Mouse (Mus musculus): Measurements from ENCODE around the gene Kcnd1. TPM values are rescaled to one million over a fixed set of nuclear protein-coding genes. Genes with fewer than 3 reads are reported as not detected.

Kcnd1 gene
- total and polyA plus RNA-seq, 3 experiments: 0.21 to 0.59 (median 0.27) TPM

DNA sequence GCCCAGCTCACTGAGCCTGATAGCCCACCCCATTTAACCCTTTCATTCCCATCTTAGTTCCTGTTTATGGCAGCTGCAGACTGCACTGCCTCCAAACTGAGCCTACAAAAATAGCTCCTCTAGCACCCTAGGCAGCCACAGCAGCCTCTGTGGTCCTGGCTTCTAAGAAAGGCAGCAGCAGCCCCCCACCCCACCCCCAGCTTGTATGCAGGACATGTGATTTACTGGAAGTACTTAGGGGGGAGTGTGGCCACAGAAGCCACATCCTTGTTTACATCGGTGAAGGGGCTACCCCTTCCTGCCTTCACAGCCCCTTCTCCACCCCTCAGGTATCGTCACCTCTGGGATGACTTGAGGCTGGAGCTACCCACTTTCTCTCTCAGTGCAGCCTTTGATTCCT, 43.3 kb downstream of the Kcnd1 start:
- Histone ChIP-seq H3K27ac (no peak overlapping the region), H3K4me1 (ENCODE audit: control insufficient read depth, insufficient read depth, low read length) (no peaks in the 10 kb centered on the region), H3K4me3 (no peak overlapping the region), H3K9ac (ENCODE audit: low read depth, low read length) (no peak overlapping the region), H3K79me2 (replicated peaks; ENCODE audit: control insufficient read depth, insufficient read depth, low read length) (no peaks in the 10 kb centered on the region; the same call in 1 of the 2 replicates), H3K27me3 (ENCODE audit: control insufficient read depth, insufficient read depth, low read length) (no peaks in the 10 kb centered on the region), H3K36me3 (ENCODE audit: control insufficient read depth, insufficient read depth, low read length) (no peaks in the 10 kb centered on the region)
- 65% methylated on average over 2 of the region's 2 CpGs for WGBS
- intact Hi-C loops (cut with DNase I): no loop called here
- TF ChIP-seq EP300 (IDR thresholded peaks at IDR 0.05; ENCODE audit: insufficient read depth, low read depth, low read length) (no peak), CTCF (IDR thresholded peaks at IDR 0.05) (no peak), POLR2A (IDR thresholded peaks at IDR 0.05; ENCODE audit: insufficient read depth, low read depth, low read length) (no peak)
- no peak for DNase-seq

DNA sequence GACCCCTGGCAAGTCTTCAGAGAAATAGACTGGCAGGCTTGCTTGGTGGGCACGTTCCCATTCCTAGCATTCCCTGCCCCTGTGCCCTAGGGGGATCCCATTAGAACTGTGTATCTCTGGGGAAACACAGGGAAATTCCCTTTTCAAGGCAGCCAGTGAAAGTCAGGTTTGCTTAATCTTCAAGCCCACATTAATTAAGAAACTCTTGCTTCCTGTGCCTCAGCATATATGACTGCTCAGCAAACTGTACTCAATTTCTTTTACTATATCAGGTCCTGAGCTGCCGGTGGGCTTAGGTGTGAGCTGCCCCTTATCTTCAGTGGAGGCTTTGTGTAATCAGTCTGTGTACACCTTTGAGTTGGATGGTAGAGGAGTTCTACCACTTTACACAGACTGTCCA, 43.7 kb downstream of the Kcnd1 start:
- H3K27me3 ChIP-seq (ENCODE audit: control insufficient read depth, insufficient read depth, low read length): no peaks in the 10 kb centered on the region
- 69% methylated on average over 2 of the region's 2 CpGs for WGBS
- no peak for DNase-seq
- H3K27ac ChIP-seq: no peak overlapping the region
- no peaks in the 10 kb centered on the region for H3K4me1 ChIP-seq (ENCODE audit: control insufficient read depth, insufficient read depth, low read length)
- H3K36me3 ChIP-seq (ENCODE audit: control insufficient read depth, insufficient read depth, low read length): no peaks in the 10 kb centered on the region
- TF ChIP-seq POLR2A (IDR thresholded peaks at IDR 0.05; ENCODE audit: insufficient read depth, low read depth, low read length) (no peak), EP300 (IDR thresholded peaks at IDR 0.05; ENCODE audit: insufficient read depth, low read depth, low read length) (no peak), CTCF (IDR thresholded peaks at IDR 0.05) (no peak)
- no peak overlapping the region for H3K4me3 ChIP-seq
- no peaks in the 10 kb centered on the region; the same call in 1 of the 2 replicates for H3K79me2 ChIP-seq (replicated peaks; ENCODE audit: control insufficient read depth, insufficient read depth, low read length)
- no peak overlapping the region for H3K9ac ChIP-seq (ENCODE audit: low read depth, low read length)
- intact Hi-C loops (cut with DNase I): no loop called here

DNA sequence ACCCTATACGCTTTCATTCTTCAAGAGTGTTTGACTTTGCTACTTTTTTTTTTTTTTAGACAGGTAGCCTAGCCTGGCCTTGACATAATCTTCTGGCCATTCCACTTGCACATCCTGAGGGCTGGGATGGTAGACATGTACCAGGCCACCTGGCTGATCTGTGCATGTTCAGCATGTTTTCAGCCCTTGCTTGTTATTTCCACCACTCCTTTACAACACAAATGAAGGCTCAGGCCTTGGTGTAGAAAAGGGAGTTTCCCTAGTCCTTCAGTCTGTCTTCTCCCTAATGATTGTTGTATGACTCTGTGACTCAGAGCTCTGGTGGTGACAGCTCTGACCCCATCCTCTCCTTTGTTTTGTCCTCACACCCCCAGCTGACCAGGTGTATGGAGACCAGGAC, 45.1 kb downstream of the Kcnd1 start:
- no peak for DNase-seq
- Histone ChIP-seq H3K79me2 (replicated peaks; ENCODE audit: control insufficient read depth, insufficient read depth, low read length) (no peaks in the 10 kb centered on the region; the same call in 1 of the 2 replicates), H3K27me3 (ENCODE audit: control insufficient read depth, insufficient read depth, low read length) (no peaks in the 10 kb centered on the region), H3K4me1 (ENCODE audit: control insufficient read depth, insufficient read depth, low read length) (no peaks in the 10 kb centered on the region), H3K27ac (no peak overlapping the region), H3K9ac (ENCODE audit: low read depth, low read length) (no peak overlapping the region), H3K36me3 (ENCODE audit: control insufficient read depth, insufficient read depth, low read length) (no peaks in the 10 kb centered on the region), H3K4me3 (no peak overlapping the region)
- intact Hi-C loops (cut with DNase I): no loop called here
- no peak for TF ChIP-seq CTCF (IDR thresholded peaks at IDR 0.05)
- TF ChIP-seq EP300 (IDR thresholded peaks at IDR 0.05; ENCODE audit: insufficient read depth, low read depth, low read length): no peak
- TF ChIP-seq POLR2A (IDR thresholded peaks at IDR 0.05; ENCODE audit: insufficient read depth, low read depth, low read length): no peak
- 83% methylated on average over 1 of the region's 1 CpGs for WGBS

GRCm38 (mm10) chrX:7868506-7868905, 46.4 kb downstream of the Kcnd1 start:
- intact Hi-C loops (cut with DNase I): no loop called here
- H3K27ac ChIP-seq: no peak overlapping the region
- H3K9ac ChIP-seq (ENCODE audit: low read depth, low read length): no peak overlapping the region
- DNase-seq: no peak
- no peaks in the 10 kb centered on the region for H3K27me3 ChIP-seq (ENCODE audit: control insufficient read depth, insufficient read depth, low read length)
- H3K4me3 ChIP-seq: no peak overlapping the region
- H3K79me2 ChIP-seq (replicated peaks; ENCODE audit: control insufficient read depth, insufficient read depth, low read length): no peaks in the 10 kb centered on the region; the same call in 1 of the 2 replicates
- TF ChIP-seq POLR2A (IDR thresholded peaks at IDR 0.05; ENCODE audit: insufficient read depth, low read depth, low read length): no peak
- TF ChIP-seq CTCF (IDR thresholded peaks at IDR 0.05): no peak
- no peak for TF ChIP-seq EP300 (IDR thresholded peaks at IDR 0.05; ENCODE audit: insufficient read depth, low read depth, low read length)
- no peaks in the 10 kb centered on the region for H3K36me3 ChIP-seq (ENCODE audit: control insufficient read depth, insufficient read depth, low read length)
- H3K4me1 ChIP-seq (ENCODE audit: control insufficient read depth, insufficient read depth, low read length): no peaks in the 10 kb centered on the region
- WGBS: 34% methylated on average over 2 of the region's 2 CpGs

- Histone ChIP-seq H3K9ac (ENCODE audit: low read depth, low read length) (no peak overlapping the region), H3K27me3 (ENCODE audit: control insufficient read depth, insufficient read depth, low read length) (no peaks in the 10 kb centered on the region), H3K36me3 (ENCODE audit: control insufficient read depth, insufficient read depth, low read length) (no peaks in the 10 kb centered on the region), H3K79me2 (replicated peaks; ENCODE audit: control insufficient read depth, insufficient read depth, low read length) (no peaks in the 10 kb centered on the region; the same call in 1 of the 2 replicates), H3K4me1 (ENCODE audit: control insufficient read depth, insufficient read depth, low read length) (no peaks in the 10 kb centered on the region), H3K27ac (no peak overlapping the region), H3K4me3 (no peak overlapping the region)
- intact Hi-C loops (cut with DNase I): no loop called here
- TF ChIP-seq EP300 (IDR thresholded peaks at IDR 0.05; ENCODE audit: insufficient read depth, low read depth, low read length) (no peak), POLR2A (IDR thresholded peaks at IDR 0.05; ENCODE audit: insufficient read depth, low read depth, low read length) (no peak), CTCF (IDR thresholded peaks at IDR 0.05) (no peak)
- no peak for DNase-seq
- WGBS: 53% methylated on average over 3 of the region's 3 CpGs
These were observed 47.7 kb downstream of the Kcnd1 start for GRCm38 (mm10) chrX:7869826-7870225.

DNA sequence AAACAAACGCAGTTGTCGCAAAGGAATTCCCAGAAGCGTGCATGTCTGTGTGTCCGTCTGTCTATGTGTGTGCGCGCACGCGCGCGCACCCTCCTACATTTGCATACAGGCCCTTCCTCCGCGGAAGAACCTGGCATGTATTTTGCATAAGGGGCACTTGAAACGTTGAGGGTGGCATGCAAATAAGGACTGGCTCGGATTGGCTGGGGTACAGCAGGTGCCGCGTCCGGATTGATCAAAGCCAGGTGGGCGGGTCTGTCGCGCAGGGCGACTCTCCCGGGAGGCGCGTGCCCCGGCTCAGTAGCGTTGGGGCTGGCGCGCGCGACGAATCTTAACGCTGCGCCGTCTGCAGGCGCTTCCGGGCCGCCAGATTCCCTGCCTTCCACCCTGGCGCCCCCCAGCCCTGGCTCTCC, 55.9 kb downstream of the Kcnd1 start, which contains the start of gene Pim2:
Gene Pim2, plus strand, starts transcription at position 256 of the 413 bp plus-strand sequence.
- intact Hi-C loops (cut with DNase I): no loop called here
- peak within 1 kb of the TSS; percentile 57 for H3K9ac ChIP-seq (ENCODE audit: low read depth, low read length)
- DNase-seq: peak; percentile 70 to 85
- 12% methylated on average over 35 of the region's 38 CpGs for WGBS
- H3K4me1 ChIP-seq (ENCODE audit: control insufficient read depth, insufficient read depth, low read length): no peaks in the 10 kb centered on the region
- H3K79me2 ChIP-seq (replicated peaks; ENCODE audit: control insufficient read depth, insufficient read depth, low read length): no peaks in the 10 kb centered on the region
- H3K27ac ChIP-seq: peak within 1 kb of the TSS; percentile 5; the same call in 1 of the 2 replicates
- H3K27me3 ChIP-seq (ENCODE audit: control insufficient read depth, insufficient read depth, low read length): no peaks in the 10 kb centered on the region
- H3K4me3 ChIP-seq: peak within 1 kb of the TSS; percentile 54
- no peaks in the 10 kb centered on the region for H3K36me3 ChIP-seq (ENCODE audit: control insufficient read depth, insufficient read depth, low read length)
- TF ChIP-seq EP300 (IDR thresholded peaks at IDR 0.05; ENCODE audit: insufficient read depth, low read depth, low read length) (0 out of 2 replicates have a peak, but pooled peaks have one; percentile 19), CTCF (IDR thresholded peaks at IDR 0.05) (0 out of 2 replicates have a peak, but pooled peaks have one; percentile 3), POLR2A (IDR thresholded peaks at IDR 0.05; ENCODE audit: insufficient read depth, low read depth, low read length) (no peak)

Data from heart, adult 2 months (tissue).